Mouse (Mus musculus) cortical plate, adult 2 months (tissue): ENCODE measurements at regions not wholly inside any gene's neighbourhood (a gene's known extent, or its start where the extent isn't known, plus 50 kb on each side); places are given as distances from the start of the nearest gene placed in this dataset.

Experiments used
- CTCF ChIP-seq: fragments of 200-500 bp; IDR thresholded peaks from 2 replicates; pipeline ENCODE4 v1.5.1; 2011; ENCODE audit warnings: mild to moderate bottlenecking, control low read depth, low read length; ENCODE audit not compliant: insufficient read depth; ENCODE audit errors: extremely low read depth
- POLR2A ChIP-seq: fragments of 200-500 bp; IDR thresholded peaks from 2 replicates; pipeline ENCODE4 v1.6.1; 2011; ENCODE audit warnings: mild to moderate bottlenecking, low read length, control low read depth; ENCODE audit not compliant: insufficient read depth; ENCODE audit errors: extremely low read depth

GRCm38 (mm10) chr16:92899704-92900103, 73.8 kb upstream of the Runx1 start:
- TF ChIP-seq CTCF (no peak), POLR2A (no peak)
